Mouse (Mus musculus): ENCODE measurements at regions not wholly inside any gene's neighbourhood (a gene's known extent, or its start where the extent isn't known, plus 50 kb on each side); places are given as distances from the start of the nearest gene placed in this dataset.
"Not testable (repeated sequence)": the region's sequence is repeated elsewhere in the genome, so short reads cannot be mapped to it uniquely, and the experiment has no call there.

GRCm38 (mm10) chr12:25530483-25530882, 433.5 kb upstream of the Id2 start:
- Histone ChIP-seq H3K4me2 (no peak overlapping the region), H3K4me3 (replicated peaks) (no peak overlapping the region), H3K9me3 (replicated peaks) (no peaks in the 10 kb centered on the region), H3K27ac (no peak overlapping the region), H3K4me1 (peaks cover 10% of the 10 kb centered on the region; the same call in 1 of the 2 replicates), H3K9ac (no peak overlapping the region), H3K27me3 (no peaks in the 10 kb centered on the region), H3K36me3 (no peaks in the 10 kb centered on the region)
- 82% methylated on average over 3 of the region's 3 CpGs for WGBS
- no peak for ATAC-seq (replicated peaks; ENCODE audit: low FRiP score)

GRCm38 (mm10) chr12:25529537-25529936, 432.6 kb upstream of the Id2 start:
- no peak overlapping the region for H3K4me2 ChIP-seq
- no peaks in the 10 kb centered on the region for H3K27me3 ChIP-seq
- ATAC-seq (replicated peaks; ENCODE audit: low FRiP score): no peak
- no peak overlapping the region for H3K4me3 ChIP-seq (replicated peaks)
- no peaks in the 10 kb centered on the region for H3K36me3 ChIP-seq
- no peak overlapping the region for H3K9ac ChIP-seq
- no peak overlapping the region for H3K27ac ChIP-seq
- 73% methylated on average over 3 of the region's 3 CpGs for WGBS
- peaks cover 8% of the 10 kb centered on the region; the same call in 1 of the 2 replicates for H3K4me1 ChIP-seq
- H3K9me3 ChIP-seq (replicated peaks): no peaks in the 10 kb centered on the region

GRCm38 (mm10) chr12:25526639-25527038, 429.7 kb upstream of the Id2 start:
- Histone ChIP-seq H3K4me1 (no peaks in the 10 kb centered on the region), H3K9me3 (replicated peaks) (no peaks in the 10 kb centered on the region), H3K4me3 (replicated peaks) (no peak overlapping the region), H3K4me2 (no peak overlapping the region), H3K9ac (no peak overlapping the region), H3K36me3 (no peaks in the 10 kb centered on the region), H3K27ac (no peak overlapping the region), H3K27me3 (no peaks in the 10 kb centered on the region)
- no peak for ATAC-seq (replicated peaks; ENCODE audit: low FRiP score)
- WGBS: 88% methylated on average over 11 of the region's 11 CpGs

GRCm38 (mm10) chr12:25516738-25517137, 419.8 kb upstream of the Id2 start:
- ATAC-seq (replicated peaks; ENCODE audit: low FRiP score): no peak
- no peak overlapping the region for H3K4me3 ChIP-seq (replicated peaks)
- H3K27ac ChIP-seq: no peak overlapping the region
- no peak overlapping the region for H3K9ac ChIP-seq
- no peaks in the 10 kb centered on the region for H3K36me3 ChIP-seq
- H3K4me2 ChIP-seq: no peak overlapping the region
- H3K4me1 ChIP-seq: no peaks in the 10 kb centered on the region
- H3K27me3 ChIP-seq: no peaks in the 10 kb centered on the region
- no peaks in the 10 kb centered on the region for H3K9me3 ChIP-seq (replicated peaks)
- 81% methylated on average over 2 of the region's 2 CpGs for WGBS

GRCm38 (mm10) chr12:25513679-25514078, 416.7 kb upstream of the Id2 start:
- Histone ChIP-seq H3K4me1 (no peaks in the 10 kb centered on the region), H3K36me3 (no peaks in the 10 kb centered on the region), H3K9me3 (replicated peaks) (no peaks in the 10 kb centered on the region), H3K27ac (no peak overlapping the region), H3K4me3 (replicated peaks) (no peak overlapping the region), H3K4me2 (no peak overlapping the region), H3K9ac (no peak overlapping the region), H3K27me3 (no peaks in the 10 kb centered on the region)
- no peak for ATAC-seq (replicated peaks; ENCODE audit: low FRiP score)

GRCm38 (mm10) chr12:25509666-25510065, 412.7 kb upstream of the Id2 start:
- H3K9me3 ChIP-seq (replicated peaks): peaks cover 4% of the 10 kb centered on the region; the same call in 1 of the 2 replicates
- no peak overlapping the region for H3K9ac ChIP-seq
- H3K4me2 ChIP-seq: no peak overlapping the region
- H3K27ac ChIP-seq: no peak overlapping the region
- no peaks in the 10 kb centered on the region for H3K4me1 ChIP-seq
- H3K4me3 ChIP-seq (replicated peaks): no peak overlapping the region
- H3K27me3 ChIP-seq: no peaks in the 10 kb centered on the region
- ATAC-seq (replicated peaks; ENCODE audit: low FRiP score): no peak
- H3K36me3 ChIP-seq: no peaks in the 10 kb centered on the region
- WGBS: 88% methylated on average over 4 of the region's 4 CpGs

- Histone ChIP-seq H3K4me1 (no peaks in the 10 kb centered on the region), H3K27ac (no peak overlapping the region), H3K4me3 (replicated peaks) (no peak overlapping the region), H3K9me3 (replicated peaks) (no peaks in the 10 kb centered on the region), H3K36me3 (no peaks in the 10 kb centered on the region), H3K4me2 (no peak overlapping the region), H3K9ac (no peak overlapping the region), H3K27me3 (no peaks in the 10 kb centered on the region)
- ATAC-seq (replicated peaks; ENCODE audit: low FRiP score): no peak
- WGBS: 80% methylated on average over 5 of the region's 5 CpGs
Observed at GRCm38 (mm10) chr12:25493233-25493632, 396.3 kb upstream of the Id2 start.

GRCm38 (mm10) chr12:25492483-25493190, 395.7 kb upstream of the Id2 start:
- Histone ChIP-seq H3K36me3 (no peaks in the 10 kb centered on the region), H3K27me3 (no peaks in the 10 kb centered on the region), H3K4me1 (no peaks in the 10 kb centered on the region), H3K4me2 (no peak overlapping the region), H3K9ac (no peak overlapping the region), H3K9me3 (replicated peaks) (no peaks in the 10 kb centered on the region), H3K27ac (no peak overlapping the region), H3K4me3 (replicated peaks) (no peak overlapping the region)
- WGBS: 87% methylated on average over 3 of the region's 3 CpGs
- ATAC-seq (replicated peaks; ENCODE audit: low FRiP score): no peak

GRCm38 (mm10) chr12:25475180-25475758, 378.3 kb upstream of the Id2 start:
- peak overlapping the region; percentile 37 for H3K4me2 ChIP-seq
- no peak overlapping the region for H3K9ac ChIP-seq

GRCm38 (mm10) chr12:25469181-25469580, 372.2 kb upstream of the Id2 start:
- no peak overlapping the region for H3K4me2 ChIP-seq
- 69% methylated on average over 10 of the region's 10 CpGs for WGBS
- H3K9ac ChIP-seq: no peak overlapping the region
- H3K9me3 ChIP-seq (replicated peaks): no peaks in the 10 kb centered on the region
- no peaks in the 10 kb centered on the region for H3K36me3 ChIP-seq
- H3K27me3 ChIP-seq: no peaks in the 10 kb centered on the region
- no peak for ATAC-seq (replicated peaks; ENCODE audit: low FRiP score)
- peaks cover 4% of the 10 kb centered on the region; the same call in 1 of the 2 replicates for H3K4me1 ChIP-seq
- no peak overlapping the region for H3K27ac ChIP-seq
- H3K4me3 ChIP-seq (replicated peaks): no peak overlapping the region

More at GRCm38 (mm10) chr12:25475180-25475758, 378.3 kb upstream of the Id2 start:
- Histone ChIP-seq H3K4me1 (peaks cover 12% of the 10 kb centered on the region), H3K27me3 (no peaks in the 10 kb centered on the region), H3K4me3 (replicated peaks) (no peak overlapping the region), H3K9me3 (replicated peaks) (no peaks in the 10 kb centered on the region), H3K36me3 (no peaks in the 10 kb centered on the region), H3K27ac (no peak overlapping the region)
- WGBS: 12% methylated on average over 10 of the region's 10 CpGs
- peak; percentile 85 for ATAC-seq (replicated peaks; ENCODE audit: low FRiP score)

- WGBS: 55% methylated on average over 12 of the region's 12 CpGs
- H3K9ac ChIP-seq: no peak overlapping the region
- H3K4me2 ChIP-seq: no peak overlapping the region
- H3K27ac ChIP-seq: no peak overlapping the region
- no peak for ATAC-seq (replicated peaks; ENCODE audit: low FRiP score)
- no peaks in the 10 kb centered on the region for H3K27me3 ChIP-seq
- no peaks in the 10 kb centered on the region for H3K36me3 ChIP-seq
- H3K4me3 ChIP-seq (replicated peaks): no peak overlapping the region
- peaks cover 4% of the 10 kb centered on the region; the same call in 1 of the 2 replicates for H3K4me1 ChIP-seq
- H3K9me3 ChIP-seq (replicated peaks): no peaks in the 10 kb centered on the region
Observed at GRCm38 (mm10) chr12:25467789-25468188, 370.8 kb upstream of the Id2 start.

GRCm38 (mm10) chr12:25462690-25463089, 365.8 kb upstream of the Id2 start:
- H3K27ac ChIP-seq; H3K4me3 ChIP-seq (replicated peaks); H3K27me3 ChIP-seq; H3K4me1 ChIP-seq; ATAC-seq (replicated peaks; ENCODE audit: low FRiP score); H3K9me3 ChIP-seq (replicated peaks); H3K4me2 ChIP-seq; H3K36me3 ChIP-seq; H3K9ac ChIP-seq: not testable (repeated sequence)
- 73% methylated on average over 2 of the region's 2 CpGs for WGBS
